Mouse (Mus musculus) forebrain, embryonic 15.5 days (tissue): ENCODE data around the gene Slc15a4. TPM values are rescaled to one million over a fixed set of nuclear protein-coding genes. Genes with fewer than 3 reads are reported as not detected.

Source experiments
- ATAC-seq: fragments of 200-750 bp; cut with Nextera tagmentation; replicated peaks from 2 replicates; pipeline ENCODE4 v1.8.0; 2017; ENCODE audit warnings: mild to moderate bottlenecking, moderate TSS enrichment, moderate library complexity
- H3K27ac ChIP-seq: fragments of 300-500 bp; sonication (generic); replicated peaks from 2 replicates; pipeline ENCODE4 v1.5.1; 2015; ENCODE audit warnings: mild to moderate bottlenecking, inconsistent platforms
- H3K27me3 ChIP-seq: fragments of 300-500 bp; sonication (generic); 2 replicates; pipeline ENCODE4 v1.6.1; 2015; ENCODE audit warnings: inconsistent platforms
- H3K36me3 ChIP-seq: fragments of 300-500 bp; sonication (generic); 2 replicates; pipeline ENCODE4 v1.6.1; 2015; ENCODE audit warnings: mild to moderate bottlenecking, inconsistent platforms
- H3K4me1 ChIP-seq: fragments of 300-500 bp; sonication (generic); 2 replicates; pipeline ENCODE4 v1.6.1; 2015; ENCODE audit warnings: inconsistent platforms
- H3K4me2 ChIP-seq: fragments of 300-500 bp; sonication (generic); replicated peaks from 2 replicates; pipeline ENCODE4 v1.6.1; 2015; ENCODE audit warnings: mild to moderate bottlenecking, inconsistent platforms
- H3K4me3 ChIP-seq: fragments of 300-500 bp; sonication (generic); 2 replicates; pipeline ENCODE4 v1.5.1; 2015; ENCODE audit warnings: mild to moderate bottlenecking, inconsistent platforms
- H3K9ac ChIP-seq: fragments of 300-500 bp; sonication (generic); replicated peaks from 2 replicates; pipeline ENCODE4 v1.6.1; 2015; ENCODE audit warnings: mild to moderate bottlenecking, inconsistent platforms
- H3K9me3 ChIP-seq: fragments of 300-500 bp; sonication (generic); 2 replicates; pipeline ENCODE4 v1.6.1; 2016; ENCODE audit warnings: inconsistent platforms
- WGBS: fragments of 180-500 bp; shearing (Covaris S2); methylation state at CpG from one replicate; pipeline ENCODE4 v1.1.7; 2015; ENCODE audit warnings: mixed read lengths; 5-methylcytosine and 5-hydroxymethylcytosine counted together
- polyA plus RNA-seq: library from polyadenylated mRNA; unstranded; fragments of >200 nt; fragmentation: Nextera tagmentation; extraction: Ambion mirVana; gene quantifications from 2 replicates; pipeline ENCODE4 v1.2.1, GENCODE M21; 2015

The Slc15a4 gene
- 28.9 and 29.1 TPM in 2 replicates for polyA plus RNA-seq

DNA sequence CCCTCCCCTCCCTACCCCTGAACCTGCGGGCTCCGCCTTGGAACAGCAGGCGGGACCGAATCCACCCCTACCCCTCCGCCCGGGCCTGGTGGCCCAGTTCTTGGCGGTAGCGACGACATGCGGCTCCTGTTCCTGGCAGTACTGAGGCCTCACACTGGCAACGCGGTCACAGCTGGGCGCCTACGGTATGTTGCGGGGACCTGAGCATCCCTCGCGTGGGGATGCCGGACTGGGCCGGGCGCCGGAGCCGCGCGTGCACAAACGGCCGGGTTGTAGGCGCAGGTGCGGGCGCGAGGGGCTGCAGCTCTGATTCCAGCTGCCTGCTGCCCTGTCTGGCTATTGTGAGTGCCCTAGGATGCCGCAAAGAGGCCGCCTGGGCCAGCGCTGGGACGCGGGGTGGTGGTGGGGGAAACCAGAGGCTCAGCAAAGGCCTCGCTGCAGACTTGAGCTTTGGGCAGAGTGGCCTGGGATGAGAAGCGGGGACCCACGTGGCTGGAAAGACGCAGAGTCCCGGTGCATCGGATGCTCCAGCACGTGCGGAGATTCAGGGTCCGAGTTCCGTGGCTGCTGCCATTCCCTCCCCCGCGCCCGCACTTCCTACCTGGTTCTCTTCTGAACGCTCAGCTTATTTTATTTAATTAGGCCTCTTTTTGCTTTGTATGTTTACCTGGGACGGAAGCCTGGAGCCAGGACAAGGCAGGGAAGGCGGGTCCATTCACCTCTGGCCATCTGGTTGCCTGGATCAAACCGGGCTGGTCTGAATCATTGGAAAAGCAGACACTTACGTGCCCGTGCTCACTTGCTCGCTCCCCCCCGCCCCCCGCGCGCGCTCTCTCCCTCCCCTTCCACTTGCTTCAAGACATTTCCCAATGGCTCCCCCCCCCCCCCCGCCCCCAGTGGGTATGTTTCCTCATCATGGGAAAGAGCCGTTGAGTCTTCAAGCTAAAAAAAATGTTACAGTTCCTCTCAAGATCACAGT lies at the start of gene Slc15a4, which contains the start of gene Glt1d1:
Gene Slc15a4 (minus strand): TSS at position 731 of the 979 bp plus-strand sequence.
Gene Glt1d1 (plus strand): TSS at position 96 of the 979 bp plus-strand sequence.
- Histone ChIP-seq H3K4me2 (peak within 1 kb of the TSS; percentile 97), H3K36me3 (no peaks in the 10 kb centered on the region), H3K9ac (peak within 1 kb of the TSS; percentile 84), H3K27ac (no peak within 1 kb of the TSS), H3K4me1 (0 out of 2 replicates have a peak, but pooled peaks cover 4% of the 10 kb centered on the region), H3K27me3 (no peaks in the 10 kb centered on the region), H3K4me3 (peak within 1 kb of the TSS; percentile 75), H3K9me3 (no peaks in the 10 kb centered on the region)
- ATAC-seq = peak; percentile 73
- under 1% methylated on average over 62 of the region's 62 CpGs for WGBS

DNA sequence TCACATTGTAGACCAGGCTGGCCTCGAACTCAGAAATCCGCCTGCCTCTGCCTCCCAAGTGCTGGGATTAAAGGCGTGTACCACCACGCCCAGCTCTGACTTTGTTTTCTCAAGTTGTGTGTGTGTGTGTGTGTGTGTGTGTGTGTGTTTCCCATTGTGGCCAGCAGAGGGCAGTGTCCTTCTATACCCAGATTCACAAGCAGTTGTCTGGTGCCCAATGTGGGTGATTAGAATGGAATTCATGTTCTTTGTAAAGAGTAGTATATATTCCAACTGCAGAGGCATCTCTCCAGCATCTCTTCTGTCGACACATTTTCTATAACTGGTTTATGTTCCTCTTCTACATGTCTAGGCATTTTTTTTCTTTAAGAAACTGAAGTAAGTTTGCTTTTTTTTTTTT lies 45.8 kb upstream of the Slc15a4 start:
- WGBS = over 99% methylated on average over 5 of the region's 5 CpGs
- H3K4me1 ChIP-seq = no peaks in the 10 kb centered on the region
- ATAC-seq = no peak
- H3K9me3 ChIP-seq = no peaks in the 10 kb centered on the region
- no peak overlapping the region for H3K4me3 ChIP-seq
- no peak overlapping the region for H3K9ac ChIP-seq
- H3K27ac ChIP-seq = no peak overlapping the region
- H3K27me3 ChIP-seq = no peaks in the 10 kb centered on the region
- H3K36me3 ChIP-seq = no peaks in the 10 kb centered on the region
- H3K4me2 ChIP-seq = no peak overlapping the region

DNA sequence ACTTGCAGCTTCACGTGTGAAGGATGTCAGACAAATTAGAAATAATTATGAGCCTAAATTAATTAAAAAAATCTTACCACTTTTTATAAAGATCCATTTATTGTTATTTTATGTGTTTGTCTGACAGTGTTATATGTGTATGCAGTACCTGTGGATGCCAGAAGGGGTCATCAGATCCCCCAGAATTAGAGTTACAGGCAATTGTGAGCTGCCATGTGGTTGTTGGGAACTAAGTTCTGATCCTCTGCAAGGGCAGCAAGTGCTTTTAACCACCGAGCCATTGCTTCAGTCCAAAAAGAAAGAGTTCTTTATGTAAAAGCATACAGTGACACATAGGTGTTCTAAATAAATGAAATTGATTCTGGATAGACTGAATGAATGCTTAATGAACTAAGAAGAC lies 44.9 kb upstream of the Slc15a4 start:
- WGBS = 97% methylated on average over 2 of the region's 2 CpGs
- Histone ChIP-seq H3K9ac (no peak overlapping the region), H3K27me3 (no peaks in the 10 kb centered on the region), H3K36me3 (no peaks in the 10 kb centered on the region), H3K4me2 (no peak overlapping the region), H3K4me3 (no peak overlapping the region), H3K9me3 (no peaks in the 10 kb centered on the region), H3K4me1 (no peaks in the 10 kb centered on the region), H3K27ac (no peak overlapping the region)
- ATAC-seq = no peak

DNA sequence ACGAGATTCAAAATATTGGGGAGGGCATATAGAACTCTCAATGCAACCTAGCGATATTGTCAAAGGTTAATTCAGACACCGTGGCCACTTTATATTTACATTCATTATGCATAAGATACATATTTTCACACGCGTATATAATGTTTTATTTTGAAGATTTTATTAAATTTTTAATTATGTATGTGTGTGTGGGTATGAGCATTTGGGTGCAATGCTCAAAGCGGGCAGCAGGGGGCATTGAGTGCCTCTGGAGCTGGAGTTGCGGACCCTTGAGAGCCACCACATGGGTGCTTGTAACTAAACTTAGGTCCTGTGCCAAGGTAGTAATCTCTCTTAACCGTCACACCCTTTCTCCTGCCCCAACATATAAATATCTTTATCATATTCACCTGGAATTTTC lies 41.2 kb upstream of the Slc15a4 start:
- Histone ChIP-seq H3K9ac (no peak overlapping the region), H3K27ac (no peak overlapping the region), H3K27me3 (no peaks in the 10 kb centered on the region), H3K4me2 (no peak overlapping the region), H3K36me3 (no peaks in the 10 kb centered on the region), H3K4me1 (no peaks in the 10 kb centered on the region), H3K9me3 (no peaks in the 10 kb centered on the region), H3K4me3 (no peak overlapping the region)
- no peak for ATAC-seq
- 95% methylated on average over 8 of the region's 8 CpGs for WGBS

DNA sequence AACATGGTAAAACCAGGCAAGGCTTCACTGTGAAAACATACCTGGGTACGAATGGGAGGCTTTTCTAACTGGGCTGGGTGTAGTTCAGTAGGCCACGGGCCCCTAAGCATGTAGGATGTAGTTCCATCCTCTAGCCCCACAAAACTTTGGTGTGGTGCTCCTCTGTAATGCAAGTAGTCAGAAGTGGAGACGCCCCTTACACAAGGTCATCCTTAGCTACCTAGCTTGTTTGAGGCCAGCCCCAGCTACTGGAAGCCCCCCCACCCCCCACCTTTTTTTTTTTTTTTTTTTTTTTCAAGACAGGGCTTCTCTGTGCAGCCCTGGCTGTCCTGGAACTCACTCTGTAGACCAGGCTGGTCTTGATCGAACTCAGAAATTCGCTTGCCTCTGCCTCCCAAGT lies 28.3 kb upstream of the Slc15a4 start:
- 88% methylated on average over 5 of the region's 5 CpGs for WGBS
- peaks cover 5% of the 10 kb centered on the region for H3K36me3 ChIP-seq
- H3K27ac ChIP-seq = no peak overlapping the region
- no peaks in the 10 kb centered on the region for H3K27me3 ChIP-seq
- H3K4me2 ChIP-seq = no peak overlapping the region
- no peak overlapping the region for H3K4me3 ChIP-seq
- no peak for ATAC-seq
- no peak overlapping the region for H3K9ac ChIP-seq
- H3K9me3 ChIP-seq = no peaks in the 10 kb centered on the region
- H3K4me1 ChIP-seq = no peaks in the 10 kb centered on the region

DNA sequence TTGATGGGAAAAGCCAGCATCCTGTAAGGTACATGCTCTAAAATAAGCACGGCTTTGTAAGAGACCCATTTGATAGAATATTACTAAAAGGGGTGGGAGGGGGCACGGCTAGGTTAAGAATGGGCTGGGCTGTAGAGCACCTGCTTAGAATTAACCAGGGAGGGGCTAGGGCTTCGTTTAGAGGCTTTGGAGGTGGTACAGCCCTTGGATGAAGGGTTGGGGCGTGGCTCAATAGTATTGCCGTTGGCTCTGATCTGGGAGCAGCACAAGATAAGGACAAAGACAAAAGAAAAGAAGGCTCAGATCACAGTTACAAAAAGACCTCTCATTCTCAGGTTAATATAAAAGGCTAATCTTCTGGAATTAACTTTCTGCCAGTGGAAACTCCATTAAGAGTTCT lies 27.6 kb upstream of the Slc15a4 start:
- H3K4me3 ChIP-seq = no peak overlapping the region
- H3K27ac ChIP-seq = no peak overlapping the region
- H3K27me3 ChIP-seq = no peaks in the 10 kb centered on the region
- peaks cover 5% of the 10 kb centered on the region for H3K36me3 ChIP-seq
- H3K4me1 ChIP-seq = no peaks in the 10 kb centered on the region
- H3K4me2 ChIP-seq = no peak overlapping the region
- ATAC-seq = no peak
- no peaks in the 10 kb centered on the region for H3K9me3 ChIP-seq
- H3K9ac ChIP-seq = no peak overlapping the region
- WGBS = 52% methylated on average over 5 of the region's 5 CpGs

DNA sequence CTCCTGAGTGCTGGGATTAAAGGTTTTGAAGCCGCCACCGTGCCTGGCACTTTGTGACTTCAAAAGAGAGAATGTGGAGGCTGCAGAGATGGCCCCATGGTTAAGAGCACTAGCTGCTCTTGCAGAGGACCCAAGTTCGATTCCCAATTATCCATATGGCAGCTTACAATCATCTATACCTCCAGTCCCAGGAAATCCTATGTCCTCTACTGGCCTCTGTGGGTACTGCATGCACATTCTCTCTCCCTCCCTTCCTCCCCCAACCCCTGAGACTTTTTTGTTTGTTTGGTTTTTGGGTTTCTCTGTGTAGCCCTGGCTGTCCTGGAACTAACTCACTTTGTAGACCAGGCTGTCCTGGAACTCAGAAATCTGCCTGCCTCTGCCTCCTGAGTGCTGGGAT lies 26.6 kb upstream of the Slc15a4 start:
- 93% methylated on average over 3 of the region's 3 CpGs for WGBS
- Histone ChIP-seq H3K27me3 (no peaks in the 10 kb centered on the region), H3K27ac (no peak overlapping the region), H3K4me1 (no peaks in the 10 kb centered on the region), H3K36me3 (peaks cover 5% of the 10 kb centered on the region), H3K4me2 (no peak overlapping the region), H3K9ac (no peak overlapping the region), H3K9me3 (no peaks in the 10 kb centered on the region), H3K4me3 (no peak overlapping the region)
- ATAC-seq = no peak

DNA sequence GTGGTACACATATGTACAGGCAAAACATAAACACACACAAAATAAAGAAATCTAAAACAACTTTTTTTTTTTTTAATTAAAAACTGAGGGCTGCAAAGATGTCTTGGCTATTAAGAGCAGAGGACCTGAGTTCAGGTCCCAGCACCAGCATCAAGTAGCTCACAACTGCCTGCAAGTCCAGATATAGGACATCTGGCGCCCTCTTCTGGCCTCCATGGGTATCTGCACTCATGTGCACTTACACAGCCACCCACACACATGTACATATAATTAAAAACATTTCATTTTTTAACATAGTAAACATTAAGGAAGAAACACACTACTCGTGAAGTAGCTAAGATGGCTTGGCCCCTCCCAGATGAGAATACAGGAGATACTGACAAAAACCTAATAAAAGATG lies 25.6 kb upstream of the Slc15a4 start:
- Histone ChIP-seq H3K36me3 (peaks cover 5% of the 10 kb centered on the region), H3K4me3 (no peak overlapping the region), H3K27me3 (no peaks in the 10 kb centered on the region), H3K9me3 (no peaks in the 10 kb centered on the region), H3K27ac (no peak overlapping the region), H3K9ac (no peak overlapping the region), H3K4me2 (no peak overlapping the region), H3K4me1 (no peaks in the 10 kb centered on the region)
- 88% methylated on average over 2 of the region's 2 CpGs for WGBS
- ATAC-seq = no peak

DNA sequence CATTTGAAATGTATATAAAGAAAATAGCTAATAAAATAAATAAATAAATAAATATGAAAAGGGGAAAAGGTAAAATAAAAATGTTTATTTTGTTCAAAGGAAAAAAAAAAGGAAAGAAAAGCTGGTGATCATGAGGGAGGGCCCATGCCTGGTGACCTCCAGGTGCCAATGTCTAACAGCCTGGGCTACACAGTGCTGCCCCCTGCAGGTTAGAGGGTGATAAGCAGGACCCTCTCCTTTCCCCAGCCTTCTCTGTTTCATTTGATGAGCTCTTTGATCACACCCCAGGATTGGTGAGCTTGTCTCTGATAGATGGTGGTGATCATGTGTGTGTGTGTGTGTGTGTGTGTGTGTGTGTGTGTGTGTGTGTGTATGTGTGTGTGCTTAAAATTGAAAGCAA lies 16.4 kb upstream of the Slc15a4 start:
- Histone ChIP-seq H3K36me3 (no peaks in the 10 kb centered on the region), H3K4me2 (no peak overlapping the region), H3K9me3 (no peaks in the 10 kb centered on the region), H3K9ac (no peak overlapping the region), H3K4me1 (no peaks in the 10 kb centered on the region), H3K27ac (no peak overlapping the region), H3K27me3 (no peaks in the 10 kb centered on the region), H3K4me3 (no peak overlapping the region)
- no peak for ATAC-seq

DNA sequence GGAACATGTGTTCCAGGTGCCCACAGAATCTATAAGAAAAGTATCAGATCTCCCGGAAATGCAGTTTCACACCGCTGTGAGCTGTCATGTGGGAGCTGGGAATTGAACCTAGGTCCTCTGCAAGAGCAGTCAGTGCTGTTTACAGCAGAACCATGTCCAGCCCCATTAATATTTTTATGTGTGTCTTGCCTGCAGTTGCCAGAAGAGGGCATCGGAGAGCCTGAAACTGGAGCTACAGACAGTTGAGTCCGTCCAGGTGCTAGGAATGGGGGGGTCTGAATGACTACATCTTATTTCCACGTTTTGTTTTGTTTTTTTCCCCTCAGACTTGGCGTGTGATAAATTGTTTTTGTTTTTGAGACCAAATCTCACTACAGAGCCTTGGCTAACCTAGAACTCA lies 15.3 kb upstream of the Slc15a4 start:
- H3K27me3 ChIP-seq = no peaks in the 10 kb centered on the region
- H3K27ac ChIP-seq = no peak overlapping the region
- H3K4me3 ChIP-seq = no peak overlapping the region
- H3K4me1 ChIP-seq = no peaks in the 10 kb centered on the region
- no peak for ATAC-seq
- no peak overlapping the region for H3K4me2 ChIP-seq
- H3K9ac ChIP-seq = no peak overlapping the region
- no peaks in the 10 kb centered on the region for H3K9me3 ChIP-seq
- no peaks in the 10 kb centered on the region for H3K36me3 ChIP-seq
- 78% methylated on average over 6 of the region's 6 CpGs for WGBS

DNA sequence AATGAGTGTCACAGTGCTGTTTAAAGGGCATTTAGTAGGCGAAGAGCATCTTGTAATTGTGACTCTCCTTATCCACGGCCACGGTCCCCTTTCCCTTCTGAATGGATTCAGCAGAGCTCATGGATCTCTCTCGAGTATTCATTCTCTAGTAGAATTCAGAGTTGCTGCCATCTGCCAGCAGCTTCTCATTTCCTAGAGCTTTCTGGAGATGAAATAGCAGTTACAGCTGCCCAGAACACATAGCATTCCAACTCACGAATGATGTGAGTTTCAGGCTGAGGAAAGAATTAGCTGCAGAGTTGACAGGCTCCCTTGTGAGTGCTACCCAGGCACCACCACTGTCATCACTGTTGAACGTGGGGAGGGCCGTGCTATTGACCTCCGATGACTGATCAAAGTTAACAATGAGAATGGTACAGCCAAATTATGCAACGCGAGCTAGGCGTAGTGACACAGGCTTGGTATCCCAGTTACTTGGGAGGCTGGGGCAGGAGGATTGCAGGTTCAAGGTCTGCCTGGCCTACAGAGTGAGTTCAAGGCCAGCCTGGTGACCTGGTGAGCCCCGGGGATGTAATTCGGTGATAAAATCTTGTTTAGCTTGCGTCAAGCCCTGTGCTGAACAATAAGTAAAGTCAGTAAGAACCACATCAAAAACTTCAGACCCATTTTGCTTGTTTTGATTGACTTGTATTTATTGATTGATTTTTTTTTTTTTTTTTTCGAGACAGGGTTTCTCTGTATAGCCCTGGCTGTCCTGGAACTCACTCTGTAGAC lies 8.7 kb upstream of the Slc15a4 start:
- 93% methylated on average over 15 of the region's 15 CpGs for WGBS
- Histone ChIP-seq H3K4me2 (no peak overlapping the region), H3K36me3 (no peaks in the 10 kb centered on the region), H3K27ac (no peak overlapping the region), H3K4me1 (no peaks in the 10 kb centered on the region), H3K4me3 (no peak overlapping the region), H3K9me3 (no peaks in the 10 kb centered on the region), H3K27me3 (no peaks in the 10 kb centered on the region), H3K9ac (no peak overlapping the region)
- no peak for ATAC-seq

DNA sequence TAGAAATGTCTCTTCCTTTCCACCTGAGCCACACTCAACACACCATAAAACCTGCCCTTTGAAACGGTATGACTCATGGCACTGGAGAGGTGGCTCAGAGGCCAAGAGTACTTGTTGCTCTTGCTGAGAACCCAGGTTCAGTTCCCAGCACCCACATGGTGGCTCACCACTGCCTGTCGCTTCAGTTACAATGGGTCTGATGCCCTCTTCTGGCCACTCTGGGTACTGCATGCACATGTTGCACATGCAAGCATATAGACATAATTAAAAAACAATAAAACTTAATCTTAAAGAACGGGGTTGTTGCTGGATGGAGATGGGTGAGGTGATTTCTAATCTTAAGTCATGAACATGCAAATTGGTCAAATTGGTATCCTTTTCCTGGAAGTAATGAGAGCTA lies 7.7 kb upstream of the Slc15a4 start:
- no peaks in the 10 kb centered on the region for H3K36me3 ChIP-seq
- no peaks in the 10 kb centered on the region for H3K27me3 ChIP-seq
- ATAC-seq = no peak
- 92% methylated on average over 3 of the region's 3 CpGs for WGBS
- H3K9me3 ChIP-seq = no peaks in the 10 kb centered on the region
- no peak overlapping the region for H3K4me3 ChIP-seq
- H3K4me1 ChIP-seq = no peaks in the 10 kb centered on the region
- H3K9ac ChIP-seq = no peak overlapping the region
- H3K4me2 ChIP-seq = no peak overlapping the region
- no peak overlapping the region for H3K27ac ChIP-seq
